Mouse (Mus musculus) intestine, postnatal 0 days (tissue): ENCODE data around the gene Olfr294. TPM values are rescaled to one million over a fixed set of nuclear protein-coding genes. Genes with fewer than 3 reads are reported as not detected.

Source experiments
- ATAC-seq: fragments of 200-750 bp; cut with Nextera tagmentation; 2 replicates; pipeline ENCODE4 v1.8.0; 2017; ENCODE audit warnings: mild to moderate bottlenecking, moderate TSS enrichment, moderate library complexity
- H3K27ac ChIP-seq: fragments of 300-500 bp; sonication (generic); 2 replicates; pipeline ENCODE4 v1.5.1; 2014; ENCODE audit warnings: mild to moderate bottlenecking, low read depth, low read length, moderate library complexity
- H3K27me3 ChIP-seq: fragments of 300-500 bp; sonication (generic); replicated peaks from 2 replicates; pipeline ENCODE4 v1.6.1; 2014; ENCODE audit warnings: low read length, mixed read lengths; ENCODE audit not compliant: control insufficient read depth, insufficient read depth
- H3K36me3 ChIP-seq: fragments of 300-500 bp; sonication (generic); 2 replicates; pipeline ENCODE4 v1.6.1; 2014; ENCODE audit warnings: mild to moderate bottlenecking, moderate library complexity; ENCODE audit not compliant: control insufficient read depth, insufficient read depth
- H3K4me1 ChIP-seq: fragments of 300-500 bp; sonication (generic); replicated peaks from 2 replicates; pipeline ENCODE4 v1.6.1; 2014; ENCODE audit warnings: antibody characterized with exemption, low read length, mixed read lengths; ENCODE audit not compliant: control insufficient read depth, insufficient read depth
- H3K4me2 ChIP-seq: fragments of 300-500 bp; sonication (generic); replicated peaks from 2 replicates; pipeline ENCODE4 v1.6.1; 2014; ENCODE audit warnings: low read depth, mild to moderate bottlenecking, moderate library complexity
- H3K4me3 ChIP-seq: fragments of 300-500 bp; sonication (generic); 2 replicates; pipeline ENCODE4 v1.5.1; 2014; ENCODE audit warnings: low read depth, low read length
- H3K9ac ChIP-seq: fragments of 300-500 bp; sonication (generic); 2 replicates; pipeline ENCODE4 v1.6.1; 2014; ENCODE audit warnings: mild to moderate bottlenecking, low read depth, low read length
- H3K9me3 ChIP-seq: fragments of 300-500 bp; sonication (generic); 2 replicates; pipeline ENCODE4 v1.6.1; 2016; ENCODE audit warnings: mixed run types; ENCODE audit not compliant: control insufficient read depth
- CTCF ChIP-seq: sonication (generic); IDR thresholded peaks from 2 replicates; pipeline ENCODE4 v1.5.1; 2016; ENCODE audit warnings: low read depth, mild to moderate bottlenecking, control low read depth, antibody characterized with exemption, moderate library complexity
- WGBS: fragments of 180-500 bp; shearing (Covaris S2); extraction: QIAGEN DNeasy Blood & Tissue Kit; methylation state at CpG from one replicate; pipeline ENCODE4 v1.1.7; 2014; 5-methylcytosine and 5-hydroxymethylcytosine counted together
- polyA plus RNA-seq: library from polyadenylated mRNA; unstranded; fragments of >200 nt; fragmentation: Nextera tagmentation; extraction: Ambion mirVana; gene quantifications from 2 replicates; pipeline ENCODE4 v1.2.1, GENCODE M21; 2015

Gene Olfr294
- polyA plus RNA-seq: not detected in 2 replicates

- no peak within 1 kb of the TSS for H3K4me3 ChIP-seq
- H3K27ac ChIP-seq: no peak within 1 kb of the TSS
- H3K9me3 ChIP-seq: no peaks in the 10 kb centered on the region
- H3K9ac ChIP-seq: no peak within 1 kb of the TSS
- no peak for TF ChIP-seq CTCF
- no peak for ATAC-seq
- H3K27me3 ChIP-seq: no peaks in the 10 kb centered on the region
- H3K4me1 ChIP-seq: no peaks in the 10 kb centered on the region
- H3K4me2 ChIP-seq: no peak within 1 kb of the TSS
- 60% methylated on average over 2 of the region's 2 CpGs for WGBS
- H3K36me3 ChIP-seq: no peaks in the 10 kb centered on the region
These were observed at the start of gene Olfr294 for GRCm38 (mm10) chr7:86616543-86616942. TSS of gene Olfr294 (minus strand) at chr7:86616643.

GRCm38 (mm10) chr7:86648761-86649160 lies 32.3 kb upstream of the Olfr294 start, which contains the start of gene Olfr293:
TSS of gene Olfr293 (plus strand) at chr7:86649061.
- no peak for TF ChIP-seq CTCF

GRCm38 (mm10) chr7:86583562-86583961 lies 32.9 kb downstream of the Olfr294 start, which contains the start of gene Olfr295:
TSS of gene Olfr295 (plus strand) at chr7:86583862.
- Histone ChIP-seq H3K9me3 (no peaks in the 10 kb centered on the region), H3K27me3 (no peaks in the 10 kb centered on the region), H3K36me3 (no peaks in the 10 kb centered on the region), H3K9ac (no peak within 1 kb of the TSS), H3K27ac (no peak within 1 kb of the TSS), H3K4me1 (no peaks in the 10 kb centered on the region), H3K4me2 (no peak within 1 kb of the TSS), H3K4me3 (no peak within 1 kb of the TSS)
- 78% methylated on average over 2 of the region's 2 CpGs for WGBS
- no peak for TF ChIP-seq CTCF
- no peak for ATAC-seq

More at GRCm38 (mm10) chr7:86648761-86649160, 32.3 kb upstream of the Olfr294 start, which contains the start of gene Olfr293:
- 94% methylated on average over 4 of the region's 4 CpGs for WGBS
- no peak within 1 kb of the TSS for H3K4me2 ChIP-seq
- no peak within 1 kb of the TSS for H3K4me3 ChIP-seq
- H3K9ac ChIP-seq: no peak within 1 kb of the TSS
- no peak within 1 kb of the TSS for H3K27ac ChIP-seq
- no peak for ATAC-seq
- no peaks in the 10 kb centered on the region for H3K27me3 ChIP-seq
- H3K4me1 ChIP-seq: no peaks in the 10 kb centered on the region
- no peaks in the 10 kb centered on the region for H3K36me3 ChIP-seq
- H3K9me3 ChIP-seq: no peaks in the 10 kb centered on the region

Other genes starting within 250 kb of the Olfr294 start
- gene Olfr305, start 249.7 kb downstream of the Olfr294 start, polyA plus RNA-seq: not detected in 2 replicates
- not detected in 2 replicates for gene Olfr304, start 230.0 kb downstream of the Olfr294 start, polyA plus RNA-seq
- gene Olfr303, start 218.9 kb downstream of the Olfr294 start, polyA plus RNA-seq: not detected in 2 replicates
- not detected in 2 replicates for gene Olfr301, start 212.8 kb downstream of the Olfr294 start, polyA plus RNA-seq
- gene Olfr299, start 156.7 kb downstream of the Olfr294 start, polyA plus RNA-seq: not detected in 2 replicates
- not detected in 2 replicates for gene Olfr298, start 124.2 kb downstream of the Olfr294 start, polyA plus RNA-seq
- gene Olfr297, start 96.7 kb downstream of the Olfr294 start, polyA plus RNA-seq: not detected in 2 replicates
- gene Olfr295, start 32.8 kb downstream of the Olfr294 start, polyA plus RNA-seq: not detected in 2 replicates
- gene Olfr293, start 32.4 kb upstream of the Olfr294 start, polyA plus RNA-seq: not detected in 2 replicates
- not detected in 2 replicates for gene Olfr292, start 71.7 kb upstream of the Olfr294 start, polyA plus RNA-seq
- gene Folh1, start 159.3 kb upstream of the Olfr294 start, polyA plus RNA-seq: not detected in 2 replicates
- gene Vmn2r77, start 178.4 kb upstream of the Olfr294 start, polyA plus RNA-seq: not detected in 2 replicates